Mouse (Mus musculus) embryonic facial prominence, embryonic 13.5 days (tissue): ENCODE measurements at regions not wholly inside any gene's neighbourhood (a gene's known extent, or its start where the extent isn't known, plus 50 kb on each side); places are given as distances from the start of the nearest gene placed in this dataset.

Experiments
- ATAC-seq: fragments of 200-750 bp; cut with Nextera tagmentation; 2 replicates; pipeline ENCODE4 v1.8.0; 2017; ENCODE audit warnings: low read depth; ENCODE audit not compliant: insufficient number of reproducible peaks, insufficient read depth, low FRiP score, low TSS enrichment
- H3K27ac ChIP-seq: fragments of 300-500 bp; sonication (generic); 2 replicates; pipeline ENCODE4 v1.5.1; 2015; ENCODE audit warnings: moderate library complexity, mild to moderate bottlenecking, inconsistent platforms
- H3K27me3 ChIP-seq: fragments of 300-500 bp; sonication (generic); 2 replicates; pipeline ENCODE4 v1.6.1; 2015; ENCODE audit warnings: mild to moderate bottlenecking, inconsistent platforms
- H3K36me3 ChIP-seq: fragments of 300-500 bp; sonication (generic); 2 replicates; pipeline ENCODE4 v1.6.1; 2015; ENCODE audit warnings: mild to moderate bottlenecking, inconsistent platforms
- H3K4me1 ChIP-seq: fragments of 300-500 bp; sonication (generic); 2 replicates; pipeline ENCODE4 v1.6.1; 2015; ENCODE audit warnings: inconsistent platforms
- H3K4me2 ChIP-seq: fragments of 300-500 bp; sonication (generic); 2 replicates; pipeline ENCODE4 v1.6.1; 2015; ENCODE audit warnings: moderate library complexity, mild to moderate bottlenecking, inconsistent platforms
- H3K4me3 ChIP-seq: fragments of 300-500 bp; sonication (generic); 2 replicates; pipeline ENCODE4 v1.5.1; 2015; ENCODE audit warnings: mild to moderate bottlenecking, inconsistent platforms
- H3K9ac ChIP-seq: fragments of 300-500 bp; sonication (generic); 2 replicates; pipeline ENCODE4 v1.6.1; 2015; ENCODE audit warnings: mild to moderate bottlenecking, inconsistent platforms
- H3K9me3 ChIP-seq: fragments of 300-500 bp; sonication (generic); 2 replicates; pipeline ENCODE4 v1.6.1; 2016; ENCODE audit warnings: inconsistent platforms
- WGBS: fragments of 180-500 bp; shearing (Covaris S2); methylation state at CpG from one replicate; pipeline ENCODE4 v1.1.7; 2015; ENCODE audit warnings: mixed read lengths; 5-methylcytosine and 5-hydroxymethylcytosine counted together

DNA sequence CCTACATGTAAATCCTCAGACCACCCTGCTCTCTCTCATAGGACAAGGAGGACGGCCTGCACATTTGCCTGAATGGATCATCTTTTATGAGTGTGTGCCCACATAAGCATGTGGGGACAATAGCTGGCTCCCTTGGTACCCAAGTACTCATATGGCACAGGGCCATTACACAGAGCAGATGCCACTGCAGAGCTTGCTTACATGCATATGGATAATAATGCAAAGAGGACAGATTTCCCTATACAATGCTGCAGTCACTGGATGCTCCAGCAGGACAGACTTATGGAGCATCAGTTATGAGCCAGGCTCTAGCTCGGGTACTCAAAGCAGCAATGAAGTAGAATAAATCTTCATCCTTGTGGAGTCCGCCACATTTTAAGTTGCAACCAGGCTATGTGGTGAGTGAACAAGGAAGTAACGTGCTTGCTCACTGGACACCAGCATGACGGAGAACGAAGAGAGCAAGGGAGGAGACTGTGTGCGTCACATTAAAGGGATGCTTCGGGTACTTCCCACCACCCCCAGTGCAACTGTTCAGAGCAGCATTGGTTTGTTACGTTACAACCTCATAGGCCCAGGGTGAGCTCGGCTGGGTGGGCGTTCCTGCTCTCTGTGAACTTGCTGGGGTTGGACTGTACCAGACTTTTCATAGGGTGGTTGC lies 531.3 kb upstream of the Lrrc6 start:
- no peaks in the 10 kb centered on the region for H3K27me3 ChIP-seq
- no peaks in the 10 kb centered on the region for H3K36me3 ChIP-seq
- no peak overlapping the region for H3K9ac ChIP-seq
- no peaks in the 10 kb centered on the region for H3K4me1 ChIP-seq
- 86% methylated on average over 11 of the region's 11 CpGs for WGBS
- no peak for ATAC-seq
- no peaks in the 10 kb centered on the region for H3K9me3 ChIP-seq
- H3K4me2 ChIP-seq: no peak overlapping the region
- no peak overlapping the region for H3K27ac ChIP-seq
- H3K4me3 ChIP-seq: no peak overlapping the region

- 77% methylated on average over 1 of the region's 1 CpGs for WGBS
- Histone ChIP-seq H3K27ac (no peak overlapping the region), H3K4me3 (no peak overlapping the region), H3K27me3 (no peaks in the 10 kb centered on the region), H3K4me1 (no peaks in the 10 kb centered on the region), H3K36me3 (no peaks in the 10 kb centered on the region), H3K9me3 (no peaks in the 10 kb centered on the region), H3K4me2 (no peak overlapping the region), H3K9ac (no peak overlapping the region)
- no peak for ATAC-seq
Measured at GRCm38 (mm10) chr15:67030975-67031374, 530.3 kb upstream of the Lrrc6 start.

GRCm38 (mm10) chr15:67028161-67028560 lies 527.5 kb upstream of the Lrrc6 start:
- H3K9me3 ChIP-seq: no peaks in the 10 kb centered on the region
- H3K27me3 ChIP-seq: no peaks in the 10 kb centered on the region
- no peak overlapping the region for H3K27ac ChIP-seq
- WGBS: 82% methylated on average over 1 of the region's 1 CpGs
- no peaks in the 10 kb centered on the region for H3K4me1 ChIP-seq
- H3K4me3 ChIP-seq: no peak overlapping the region
- no peak for ATAC-seq
- no peak overlapping the region for H3K9ac ChIP-seq
- no peak overlapping the region for H3K4me2 ChIP-seq
- H3K36me3 ChIP-seq: no peaks in the 10 kb centered on the region

DNA sequence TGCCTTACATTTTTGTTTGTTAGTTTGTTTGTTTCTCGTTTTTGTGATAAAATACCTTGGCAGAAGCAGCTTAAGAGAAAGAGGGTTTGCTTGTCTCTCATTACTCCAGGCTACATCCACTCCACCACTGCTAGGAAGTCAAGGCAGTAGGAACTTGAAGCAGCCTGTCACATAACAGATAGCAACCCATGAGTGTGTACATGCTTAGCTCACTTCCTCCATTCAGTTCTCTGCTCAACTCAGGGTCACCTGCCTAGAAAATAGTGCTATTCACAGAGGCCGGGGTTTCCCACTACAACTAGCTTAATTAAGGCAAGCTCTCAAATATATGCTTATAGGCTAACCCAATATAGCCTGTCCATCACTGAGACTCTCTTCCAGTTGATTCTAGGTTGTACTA lies 527.0 kb upstream of the Lrrc6 start:
- WGBS: 77% methylated on average over 2 of the region's 2 CpGs
- H3K4me1 ChIP-seq: no peaks in the 10 kb centered on the region
- no peak for ATAC-seq
- no peaks in the 10 kb centered on the region for H3K27me3 ChIP-seq
- no peak overlapping the region for H3K4me2 ChIP-seq
- no peaks in the 10 kb centered on the region for H3K9me3 ChIP-seq
- H3K27ac ChIP-seq: no peak overlapping the region
- H3K4me3 ChIP-seq: no peak overlapping the region
- H3K9ac ChIP-seq: no peak overlapping the region
- H3K36me3 ChIP-seq: no peaks in the 10 kb centered on the region

- Histone ChIP-seq H3K36me3 (no peaks in the 10 kb centered on the region), H3K4me1 (no peaks in the 10 kb centered on the region), H3K27ac (no peak overlapping the region), H3K9me3 (peaks cover 3% of the 10 kb centered on the region; the same call in 1 of the 2 replicates), H3K27me3 (no peaks in the 10 kb centered on the region), H3K4me3 (no peak overlapping the region), H3K9ac (no peak overlapping the region), H3K4me2 (no peak overlapping the region)
- ATAC-seq: no peak
- WGBS: 93% methylated on average over 4 of the region's 4 CpGs
Measured at GRCm38 (mm10) chr15:67025746-67026145, 525.0 kb upstream of the Lrrc6 start.

DNA sequence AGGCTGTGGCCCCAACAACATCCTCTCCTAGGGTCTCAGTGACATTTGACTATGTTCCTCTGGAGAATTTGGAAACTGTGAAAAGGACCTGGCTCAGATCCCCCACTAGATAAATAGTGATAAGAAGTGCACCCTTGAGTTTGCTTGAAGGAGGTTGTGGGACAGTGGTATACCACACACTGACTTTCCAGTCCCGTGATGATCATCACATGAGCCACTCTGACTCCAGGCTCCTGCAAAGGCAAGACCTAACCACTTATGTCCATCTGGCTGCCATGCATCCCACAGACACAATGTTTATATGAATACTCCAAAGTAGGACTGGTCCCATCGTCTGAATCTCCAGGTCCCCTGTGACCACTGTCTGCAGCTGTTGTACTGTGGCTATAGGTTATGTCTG lies 523.7 kb upstream of the Lrrc6 start:
- no peak for ATAC-seq
- H3K27me3 ChIP-seq: no peaks in the 10 kb centered on the region
- no peak overlapping the region for H3K9ac ChIP-seq
- peaks cover 2% of the 10 kb centered on the region for H3K4me1 ChIP-seq
- 66% methylated on average over 2 of the region's 2 CpGs for WGBS
- no peak overlapping the region for H3K4me3 ChIP-seq
- no peaks in the 10 kb centered on the region for H3K36me3 ChIP-seq
- no peak overlapping the region for H3K4me2 ChIP-seq
- H3K9me3 ChIP-seq: peaks cover 3% of the 10 kb centered on the region; the same call in 1 of the 2 replicates
- no peak overlapping the region for H3K27ac ChIP-seq

- Histone ChIP-seq H3K9ac (no peak overlapping the region), H3K4me2 (no peak overlapping the region), H3K9me3 (peaks cover 3% of the 10 kb centered on the region; the same call in 1 of the 2 replicates), H3K36me3 (no peaks in the 10 kb centered on the region), H3K27ac (no peak overlapping the region), H3K4me1 (peaks cover 6% of the 10 kb centered on the region), H3K27me3 (no peaks in the 10 kb centered on the region), H3K4me3 (no peak overlapping the region)
- no peak for ATAC-seq
- 69% methylated on average over 1 of the region's 1 CpGs for WGBS
Measured at GRCm38 (mm10) chr15:67023081-67023480, 522.4 kb upstream of the Lrrc6 start.

DNA sequence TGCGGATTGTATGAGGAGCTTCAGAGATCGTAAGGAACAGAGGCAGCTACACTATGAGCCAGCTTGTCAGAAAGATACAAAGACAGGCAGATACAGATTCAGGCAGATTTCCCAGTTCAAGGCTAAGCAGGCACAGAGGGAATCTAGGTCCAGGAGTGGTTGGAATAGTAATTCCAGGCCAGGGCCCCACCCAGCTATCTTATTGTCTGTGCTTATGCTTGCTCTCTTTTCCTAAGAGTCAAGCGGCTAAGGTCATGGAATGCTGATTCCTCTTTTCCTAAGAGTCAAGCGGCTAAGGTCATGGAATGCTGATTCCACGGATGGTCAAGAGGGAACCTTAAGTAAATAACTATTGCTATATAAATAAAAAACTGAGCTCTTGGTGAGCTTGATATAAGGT lies 520.7 kb upstream of the Lrrc6 start:
- H3K4me2 ChIP-seq: no peak overlapping the region
- H3K9ac ChIP-seq: no peak overlapping the region
- no peak for ATAC-seq
- no peaks in the 10 kb centered on the region for H3K27me3 ChIP-seq
- no peak overlapping the region for H3K4me3 ChIP-seq
- no peak overlapping the region for H3K27ac ChIP-seq
- H3K4me1 ChIP-seq: peaks cover 6% of the 10 kb centered on the region
- no peaks in the 10 kb centered on the region for H3K36me3 ChIP-seq
- 82% methylated on average over 5 of the region's 5 CpGs for WGBS
- peaks cover 3% of the 10 kb centered on the region; the same call in 1 of the 2 replicates for H3K9me3 ChIP-seq

- no peak overlapping the region for H3K4me3 ChIP-seq
- no peaks in the 10 kb centered on the region for H3K36me3 ChIP-seq
- no peak overlapping the region for H3K4me2 ChIP-seq
- no peak overlapping the region for H3K27ac ChIP-seq
- no peak for ATAC-seq
- no peak overlapping the region for H3K9ac ChIP-seq
- 94% methylated on average over 1 of the region's 1 CpGs for WGBS
- no peaks in the 10 kb centered on the region for H3K27me3 ChIP-seq
- H3K4me1 ChIP-seq: peaks cover 6% of the 10 kb centered on the region
- peaks cover 3% of the 10 kb centered on the region; the same call in 1 of the 2 replicates for H3K9me3 ChIP-seq
Measured at GRCm38 (mm10) chr15:67019891-67020290, 519.2 kb upstream of the Lrrc6 start.

DNA sequence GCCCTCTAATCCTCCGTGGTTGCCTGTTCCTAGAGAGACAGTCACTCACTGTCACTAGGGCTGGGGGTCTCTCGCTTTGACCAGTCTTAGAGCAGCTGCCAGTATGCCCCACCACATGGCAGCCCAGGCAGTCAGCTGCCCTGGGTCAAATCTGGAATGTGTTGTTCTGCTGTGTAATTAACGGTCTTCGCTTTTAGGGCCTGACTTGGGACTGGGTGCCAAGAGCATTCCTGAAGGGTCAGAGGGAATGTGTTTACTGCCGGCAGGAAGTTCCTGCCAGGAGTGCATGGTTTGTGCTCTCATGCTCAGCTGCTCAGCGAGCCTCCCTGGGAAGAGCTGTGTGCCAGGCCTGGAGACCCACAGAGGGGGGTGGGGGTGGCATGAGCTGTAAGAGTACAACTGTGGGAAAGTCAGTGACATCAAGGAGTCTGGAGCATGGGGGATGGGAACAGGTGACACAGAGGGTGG lies 518.5 kb upstream of the Lrrc6 start:
- H3K4me2 ChIP-seq: no peak overlapping the region
- peaks cover 6% of the 10 kb centered on the region for H3K4me1 ChIP-seq
- no peak for ATAC-seq
- no peaks in the 10 kb centered on the region for H3K27me3 ChIP-seq
- no peak overlapping the region for H3K9ac ChIP-seq
- H3K36me3 ChIP-seq: no peaks in the 10 kb centered on the region
- peaks cover 3% of the 10 kb centered on the region; the same call in 1 of the 2 replicates for H3K9me3 ChIP-seq
- WGBS: 15% methylated on average over 6 of the region's 6 CpGs
- no peak overlapping the region for H3K4me3 ChIP-seq
- 0 out of 2 replicates have a peak overlapping the region, but pooled peaks have one; percentile 39 for H3K27ac ChIP-seq
